Mouse (Mus musculus): ENCODE data around the gene Gon7. TPM values are rescaled to one million over a fixed set of nuclear protein-coding genes. Genes with fewer than 3 reads are reported as not detected.

The Gon7 gene
- polyA plus RNA-seq, 1 experiment: 11.8 TPM

DNA sequence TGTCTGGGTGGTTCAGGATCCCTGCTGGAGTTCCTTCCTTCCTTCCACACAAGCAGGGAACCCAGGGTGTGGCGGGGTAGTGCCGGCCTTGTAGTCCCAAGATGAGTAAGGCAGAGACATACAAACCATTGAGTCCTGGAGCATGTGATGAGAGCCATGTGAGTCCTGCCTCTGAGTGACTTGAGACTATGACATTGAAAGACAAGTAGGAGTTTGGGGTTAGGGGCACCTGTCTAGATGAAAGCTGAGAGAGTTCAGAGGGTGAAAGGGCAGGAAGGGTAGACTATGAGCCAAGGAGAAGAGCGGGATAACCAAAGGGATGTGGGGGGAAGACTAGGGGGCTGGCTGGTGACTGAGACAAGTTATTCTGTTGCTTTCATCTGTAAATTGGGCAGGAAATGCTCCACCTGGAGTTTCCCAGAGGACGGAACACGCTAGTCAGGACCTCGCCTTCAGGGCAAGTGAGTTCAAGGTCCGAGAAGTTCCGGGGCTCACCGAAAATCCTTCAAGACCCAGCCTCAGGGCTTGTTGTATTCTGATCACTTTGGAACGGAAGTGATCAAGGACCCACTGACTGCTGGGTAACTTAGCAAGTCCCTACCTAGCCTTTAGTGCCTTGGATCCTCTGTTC is 50.7 kb downstream of the Gon7 start:
- DNase-seq (ENCODE audit: low spot score): no peak

DNA sequence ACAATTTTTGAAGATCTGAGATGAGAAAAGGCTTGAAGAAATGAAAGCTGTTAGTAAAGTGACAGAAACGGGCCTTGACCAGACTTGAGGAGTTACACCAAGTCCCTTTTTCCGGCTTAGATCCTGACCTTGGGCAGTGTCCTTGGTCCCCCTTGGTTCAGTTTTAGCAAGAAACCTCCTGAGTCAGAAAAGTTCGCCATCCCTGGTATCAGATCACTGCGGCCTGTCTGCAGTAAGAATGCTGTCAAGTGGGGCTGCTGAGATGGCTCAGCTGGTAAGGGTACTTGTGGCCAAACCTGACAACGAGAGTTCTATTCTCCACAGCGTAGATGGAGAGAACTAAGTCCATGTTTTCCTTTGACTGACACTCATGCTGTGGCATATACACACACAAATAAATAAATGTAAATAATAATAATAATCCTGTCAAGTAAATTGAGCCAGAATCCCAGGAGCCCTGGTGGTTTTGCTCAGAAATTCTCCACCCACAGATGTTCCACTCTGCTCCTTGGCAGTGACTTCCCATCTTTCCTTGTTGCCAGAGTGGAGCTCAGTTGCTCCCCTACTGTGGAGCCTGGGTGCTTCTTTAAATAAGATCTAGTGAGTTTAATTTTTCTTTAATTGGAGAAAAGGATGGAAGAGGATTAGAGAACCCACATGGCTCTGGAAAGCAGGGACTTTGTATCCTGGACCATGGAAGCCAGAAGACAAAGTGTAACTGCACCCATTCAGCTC is 51.5 kb downstream of the Gon7 start:
- no peak for DNase-seq (ENCODE audit: low spot score)

DNA sequence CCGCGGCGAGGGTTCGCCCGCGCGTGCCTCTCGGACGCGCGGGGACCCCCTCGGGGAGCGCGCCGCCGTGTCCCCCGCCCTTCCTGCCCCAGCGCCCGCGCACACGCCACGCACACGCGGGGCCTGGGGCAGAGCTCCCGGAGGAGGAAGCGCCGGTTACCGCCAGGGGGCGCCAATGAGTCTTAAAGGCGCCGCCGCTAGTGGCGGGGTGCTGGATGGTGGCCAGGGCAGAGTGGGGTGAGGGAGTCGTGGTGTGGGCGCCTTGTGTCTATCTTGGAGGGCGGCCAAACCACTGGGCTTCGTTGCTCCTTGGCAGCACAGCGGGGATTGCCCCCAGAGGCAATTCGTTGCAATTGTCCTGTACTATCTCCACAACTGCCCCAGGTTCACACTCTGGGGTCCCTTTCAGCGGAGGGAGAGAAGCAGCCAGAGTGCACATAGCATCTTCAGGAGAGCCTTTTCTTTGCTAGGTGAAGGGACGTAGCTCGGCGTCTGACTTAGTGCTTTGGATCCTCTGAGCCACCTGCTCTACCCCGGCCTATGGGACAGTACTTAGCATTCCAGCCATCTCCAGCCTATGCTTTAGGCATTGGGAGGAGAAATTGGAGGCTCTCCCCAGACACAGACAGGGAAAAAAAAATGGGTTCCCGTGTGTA is 52.3 kb downstream of the Gon7 start:
- DNase-seq (ENCODE audit: low spot score): peak; percentile 85

DNA sequence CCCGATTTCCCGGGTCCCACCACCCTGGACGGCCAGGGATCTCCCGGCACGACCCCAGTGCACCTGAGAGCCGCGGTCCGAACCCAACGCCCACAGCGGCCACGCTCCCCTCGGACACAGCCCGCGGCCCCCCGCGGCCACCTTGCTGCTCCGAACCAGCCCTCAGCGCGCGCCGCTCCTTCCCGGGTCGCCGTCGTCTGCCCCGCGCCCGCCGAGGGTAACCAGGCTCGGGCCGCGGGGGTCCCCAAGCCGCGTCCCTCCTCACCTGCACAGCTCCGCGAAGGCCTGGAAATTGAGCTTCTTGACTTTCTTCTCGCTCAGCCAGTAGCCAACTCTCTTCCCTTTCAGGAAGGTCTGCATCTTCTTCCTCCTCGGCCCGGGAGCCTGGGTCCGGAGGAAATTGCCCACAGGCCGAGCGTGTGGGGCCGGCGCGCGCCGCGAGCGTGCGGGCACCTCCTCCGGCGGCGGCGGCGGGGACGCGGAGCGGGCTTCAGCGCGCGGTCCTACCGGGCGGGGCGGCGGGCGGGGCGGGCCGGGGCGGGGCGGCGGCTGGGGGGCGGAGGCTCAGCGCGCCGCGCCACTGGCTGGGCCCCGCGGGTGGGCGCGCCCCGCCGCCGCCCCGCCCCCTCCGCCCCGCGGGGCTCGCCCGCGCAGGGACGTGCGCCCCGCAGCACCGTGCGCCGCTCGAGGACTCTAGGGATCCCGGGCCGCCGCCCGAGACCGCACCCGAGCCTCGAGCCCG is 53.0 kb downstream of the Gon7 start, which contains the start of gene Itpk1:
Itpk1 (minus strand) TSS at position 474 of the 742 bp plus-strand sequence.
- peak; percentile 56 for DNase-seq (ENCODE audit: low spot score)

DNA sequence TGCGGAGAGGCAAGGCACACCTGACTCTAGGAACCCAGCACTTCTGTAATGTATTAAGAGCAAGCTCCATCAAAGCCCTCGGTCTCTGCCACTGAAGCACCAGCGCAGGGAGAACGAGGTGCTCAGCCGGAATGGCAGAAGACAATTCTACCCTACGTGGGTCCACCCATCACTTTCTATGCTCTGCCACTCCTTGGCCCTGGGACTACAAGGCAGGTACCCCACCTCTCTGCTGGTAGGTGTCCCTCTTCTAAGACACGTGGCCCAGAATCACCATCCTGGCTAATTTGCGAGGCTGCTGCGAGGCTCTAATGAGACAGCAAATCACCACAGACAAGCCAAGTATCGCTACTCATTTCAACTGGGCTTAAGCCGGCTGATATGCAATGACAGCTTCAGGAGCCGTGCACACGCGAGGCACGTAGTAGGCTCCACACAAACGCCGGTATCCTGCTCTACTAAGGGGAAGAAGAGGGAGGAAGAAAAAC is 53.6 kb downstream of the Gon7 start:
- DNase-seq (ENCODE audit: low spot score): no peak

DNA sequence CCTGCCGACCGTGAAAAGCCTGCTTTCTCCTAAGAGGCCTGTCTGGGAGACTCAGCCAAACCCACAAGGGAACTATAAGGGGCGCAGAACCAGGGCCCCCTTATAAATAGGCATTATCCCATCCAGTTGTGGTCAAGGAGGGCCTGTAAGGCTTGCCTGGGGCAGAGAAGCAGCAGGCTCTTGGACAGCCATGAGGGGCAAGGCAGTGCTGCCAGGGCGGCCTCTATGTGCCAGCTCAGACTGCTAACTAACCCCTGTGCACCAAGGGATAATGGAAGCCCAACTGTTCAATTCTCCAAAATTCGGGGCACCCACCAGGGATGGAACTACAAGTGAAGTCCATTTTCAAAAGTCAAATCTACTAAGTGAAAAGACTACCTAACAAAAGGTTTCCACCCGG is 54.2 kb downstream of the Gon7 start:
- DNase-seq (ENCODE audit: low spot score): no peak

Other genes with a start within 250 kb of the Gon7 start
- gene Chga, start 202.8 kb downstream of the Gon7 start, polyA plus RNA-seq (2012; rRNA removed): 0.19 and 0.35 TPM in 2 replicates
- gene Itpk1, start 52.9 kb downstream of the Gon7 start, polyA plus RNA-seq (2012; rRNA removed): 43.6 and 57.6 TPM in 2 replicates
- 4.2 and 4.6 TPM in 2 replicates for gene Moap1, start 14.1 kb downstream of the Gon7 start, polyA plus RNA-seq (2012; rRNA removed)
- gene Tmem251, start 14.0 kb downstream of the Gon7 start, polyA plus RNA-seq (2012; rRNA removed): 3.2 and 4.0 TPM in 2 replicates
- gene Gm28051, start within 50 bp of the Gon7 start, polyA plus RNA-seq (2012; rRNA removed): not detected in 2 replicates
- gene Ubr7, start 164 bp upstream of the Gon7 start, polyA plus RNA-seq (2012; rRNA removed): 24.2 and 25.3 TPM in 2 replicates
- 8.0 and 9.6 TPM in 2 replicates for gene Gm20604, start 869 bp upstream of the Gon7 start, polyA plus RNA-seq (2012; rRNA removed)
- 20.1 and 27.7 TPM in 2 replicates for gene Btbd7, start 120.7 kb upstream of the Gon7 start, polyA plus RNA-seq (2012; rRNA removed)
- gene Cox8c, start 141.5 kb upstream of the Gon7 start, polyA plus RNA-seq (2012; rRNA removed): not detected in 2 replicates
- gene Unc79, start 191.1 kb upstream of the Gon7 start, polyA plus RNA-seq (2012; rRNA removed): 0.12 and 0.14 TPM in 2 replicates

All from urinary bladder, adult 2 months (tissue).